Mouse (Mus musculus) CD4-positive helper T cell, adult 2 months (primary cell): ENCODE results near the gene Gm42674.
A peak's percentile ranks its signal among the peaks of the same experiment; 100 is the strongest.

ENCODE experiments used
- DNase-seq: peaks from one replicate; pipeline ENCODE4 v3.0.0-alpha.2; 2012; ENCODE audit warnings: low read depth, missing footprints, low spot score

Gene Gm42674

DNA sequence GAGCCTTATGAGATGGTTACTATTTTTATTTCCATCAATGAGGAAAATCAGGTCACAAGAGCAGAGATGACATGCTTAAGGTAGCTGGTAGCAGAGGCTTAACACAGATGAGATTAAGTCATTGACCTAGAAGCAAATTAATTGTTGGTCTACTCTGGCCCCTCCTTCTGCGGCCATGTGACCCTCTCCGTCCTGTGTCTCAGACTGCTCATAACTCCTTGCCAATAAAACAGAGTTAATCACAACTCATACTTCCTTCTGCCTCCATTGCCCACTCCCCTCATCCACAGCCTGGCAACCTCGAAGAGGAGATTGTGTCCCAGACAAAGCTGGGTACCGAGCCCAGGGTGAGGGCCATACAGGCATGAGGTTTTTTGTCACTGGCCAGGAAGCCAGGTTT, 3.5 kb upstream of the Gm42674 start:
- DNase-seq: no peak

DNA sequence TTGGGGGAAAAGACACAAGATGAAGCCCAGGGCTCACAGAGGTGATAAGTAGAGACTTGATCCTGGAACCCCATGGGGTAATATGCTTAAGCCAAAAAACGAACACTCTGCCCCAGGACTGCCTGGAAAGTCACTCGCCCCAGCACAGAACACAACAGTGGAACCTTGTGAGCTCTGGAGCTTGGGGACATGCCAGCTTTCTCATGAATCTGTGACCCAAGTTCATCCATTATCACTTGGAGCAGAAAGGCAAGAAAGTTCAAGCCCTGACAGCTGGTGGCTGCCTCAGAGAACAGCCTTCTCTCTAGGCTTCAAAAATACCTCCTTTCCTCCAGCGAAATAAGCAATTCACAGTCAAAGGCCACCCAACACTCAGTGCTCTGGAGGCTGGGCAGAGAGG, 2.3 kb upstream of the Gm42674 start:
- no peak for DNase-seq

DNA sequence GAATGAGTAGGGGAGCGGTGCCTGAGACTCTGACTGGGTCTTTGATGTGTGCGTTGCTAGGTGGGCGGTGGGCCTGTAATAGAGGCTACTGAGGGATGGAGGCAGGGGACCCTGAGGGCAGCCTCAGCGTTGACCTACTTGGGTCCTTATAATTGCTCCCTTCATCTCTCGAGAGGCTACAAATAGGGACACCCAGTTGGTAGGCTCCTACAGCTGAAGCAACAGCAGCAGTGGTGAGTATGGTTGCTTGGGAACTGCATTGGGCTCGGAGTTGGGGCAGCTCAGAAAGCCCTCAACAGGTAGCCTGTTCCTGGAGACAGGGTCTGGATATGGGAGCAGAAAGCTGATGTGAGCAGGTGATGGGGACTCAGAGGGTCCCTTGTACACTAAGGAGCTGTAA, 1.7 kb upstream of the Gm42674 start:
- DNase-seq: no peak

DNA sequence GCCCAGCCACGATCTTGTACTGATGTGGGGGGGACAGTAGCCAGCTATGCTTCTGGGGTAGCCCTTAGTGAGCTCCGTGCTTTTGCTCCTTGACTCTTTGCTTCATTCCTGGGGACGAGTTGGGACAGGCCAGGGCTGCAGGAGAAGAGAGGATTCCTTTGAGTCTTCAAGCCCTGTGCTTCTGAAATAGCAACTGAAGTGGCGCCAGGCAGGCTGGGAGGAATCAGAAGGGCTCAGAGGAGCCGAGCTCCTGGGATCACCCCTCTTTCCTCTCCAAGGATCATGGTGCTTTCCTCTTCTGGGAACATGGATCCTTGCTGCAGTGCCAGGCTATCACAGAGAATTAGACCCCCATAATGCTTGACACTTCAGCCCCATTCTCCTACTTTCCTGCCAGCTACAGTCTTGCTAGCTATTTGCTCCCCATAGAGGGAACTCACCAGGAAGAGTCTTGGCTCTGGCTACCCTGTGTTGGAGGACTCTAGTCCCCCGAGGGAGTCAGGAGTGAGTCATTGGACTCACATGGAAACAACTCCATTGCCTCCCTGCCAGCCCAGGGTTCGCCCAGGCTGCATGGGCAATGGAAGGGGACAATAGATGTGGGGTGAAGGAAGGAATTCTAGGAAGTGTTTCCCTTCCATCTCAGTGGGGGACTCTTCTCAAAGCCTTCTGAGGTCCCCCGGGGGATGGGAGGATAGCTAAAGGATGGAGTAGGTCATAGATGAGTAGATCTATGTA, 1.1 kb upstream of the Gm42674 start:
- DNase-seq: no peak

DNA sequence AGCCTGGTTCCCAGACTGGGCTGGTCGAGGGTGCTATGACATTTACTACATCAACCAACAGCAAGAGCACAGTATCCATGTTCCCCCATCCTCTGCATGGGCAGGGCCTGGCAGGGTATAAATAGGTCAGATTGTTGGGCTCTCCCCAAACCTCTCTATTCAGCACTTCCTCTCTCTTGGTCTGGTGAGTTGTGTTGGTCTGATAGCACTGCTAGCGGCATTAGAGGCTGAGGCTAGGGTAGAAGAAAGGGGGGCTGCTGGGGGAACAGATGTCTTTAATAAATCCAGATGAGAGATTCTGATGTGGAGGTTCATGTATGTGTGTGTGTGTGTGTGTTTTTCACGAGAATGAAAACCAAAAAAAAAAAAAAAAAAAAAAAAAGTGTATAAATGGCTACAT, 1.9 kb downstream of the Gm42674 start, which contains the start of gene S100a4:
S100a4 (plus strand) TSS at position 149 of the 400 bp plus-strand sequence.
- peak; percentile 43 for DNase-seq

DNA sequence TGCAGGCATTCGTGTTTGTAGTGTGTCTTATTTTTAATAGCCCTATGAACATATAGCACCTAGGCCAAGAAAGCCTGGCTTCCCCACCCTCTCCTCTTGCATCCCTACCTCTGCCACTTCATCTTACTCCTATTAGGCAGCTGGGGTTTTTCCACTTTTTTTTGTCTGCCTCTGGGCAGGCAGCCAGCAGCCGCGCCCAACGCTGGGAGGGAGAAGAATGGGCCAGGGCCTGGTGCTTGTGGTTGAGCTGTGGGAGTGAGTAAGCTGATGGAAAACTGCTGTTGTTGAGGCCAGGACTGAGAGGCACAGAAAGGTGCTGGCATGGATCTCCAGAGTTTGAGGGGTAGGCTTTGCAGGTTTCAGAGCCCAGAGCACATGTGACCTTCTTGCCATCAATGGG, 2.7 kb downstream of the Gm42674 start:
- DNase-seq: peak; percentile 57

DNA sequence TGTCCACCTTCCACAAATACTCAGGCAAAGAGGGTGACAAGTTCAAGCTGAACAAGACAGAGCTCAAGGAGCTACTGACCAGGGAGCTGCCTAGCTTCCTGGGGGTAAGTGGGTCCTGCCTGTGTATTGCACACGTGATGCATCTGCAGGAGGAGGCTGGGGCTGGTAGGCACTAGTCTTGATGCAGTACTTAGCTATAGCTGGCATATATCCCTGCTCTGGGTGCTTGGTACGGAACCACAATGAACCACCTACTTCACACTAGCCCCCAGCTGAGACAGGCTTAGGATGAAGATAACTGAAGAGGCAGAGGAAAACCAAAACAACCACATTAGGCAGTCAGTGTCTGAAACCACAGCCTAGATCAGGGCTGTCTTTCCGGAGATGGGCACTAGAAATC, 3.3 kb downstream of the Gm42674 start:
- DNase-seq: peak; percentile 69

DNA sequence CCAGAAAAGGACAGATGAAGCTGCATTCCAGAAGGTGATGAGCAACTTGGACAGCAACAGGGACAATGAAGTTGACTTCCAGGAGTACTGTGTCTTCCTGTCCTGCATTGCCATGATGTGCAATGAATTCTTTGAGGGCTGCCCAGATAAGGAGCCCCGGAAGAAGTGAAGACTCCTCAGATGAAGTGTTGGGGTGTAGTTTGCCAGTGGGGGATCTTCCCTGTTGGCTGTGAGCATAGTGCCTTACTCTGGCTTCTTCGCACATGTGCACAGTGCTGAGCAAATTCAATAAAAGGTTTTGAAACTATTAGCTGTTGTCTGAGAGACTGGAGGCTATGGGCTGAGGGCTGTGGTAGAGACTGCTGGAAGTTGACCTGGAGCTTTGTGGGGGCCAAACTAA, 4.0 kb downstream of the Gm42674 start:
- no peak for DNase-seq

DNA sequence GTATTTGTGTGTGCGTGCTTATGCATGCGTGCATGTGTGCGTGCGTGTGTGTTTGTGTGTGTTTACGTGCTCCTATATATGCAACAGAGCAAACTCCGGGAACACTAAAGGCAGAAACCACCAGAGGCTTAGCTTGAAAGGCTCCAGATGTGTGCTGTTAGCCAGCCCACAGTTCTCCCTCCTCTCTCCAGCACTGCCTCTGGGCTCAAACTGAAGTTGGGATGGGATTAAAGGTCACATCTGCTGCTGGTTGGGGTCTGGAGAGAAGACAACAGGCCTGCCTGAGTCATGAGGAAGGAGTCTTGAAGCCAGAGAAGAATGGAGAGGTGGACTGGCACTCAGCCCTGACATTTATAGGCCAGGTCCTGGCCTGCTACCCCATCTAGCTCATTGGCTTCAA, 4.5 kb downstream of the Gm42674 start:
- DNase-seq: no peak

DNA sequence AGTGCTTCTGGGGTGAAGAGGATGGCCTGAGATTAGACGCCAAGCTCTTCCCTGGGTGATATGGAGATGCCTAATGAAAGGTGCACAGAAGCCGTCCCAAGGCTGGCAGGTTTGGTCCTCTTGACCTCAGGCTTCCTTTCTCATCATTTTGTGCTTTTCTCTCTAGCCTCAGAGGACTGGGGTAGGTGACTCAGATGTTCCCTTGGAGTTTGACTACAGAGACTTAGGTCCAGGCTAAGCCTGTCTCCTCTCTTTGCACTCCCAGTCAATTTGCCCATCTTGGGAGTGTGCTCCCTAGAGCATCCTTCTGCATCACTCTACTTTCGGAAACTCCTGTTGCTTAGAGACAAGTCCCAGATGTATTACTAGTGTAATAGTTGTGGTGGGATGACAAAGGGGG, 5.7 kb downstream of the Gm42674 start:
- no peak for DNase-seq

DNA sequence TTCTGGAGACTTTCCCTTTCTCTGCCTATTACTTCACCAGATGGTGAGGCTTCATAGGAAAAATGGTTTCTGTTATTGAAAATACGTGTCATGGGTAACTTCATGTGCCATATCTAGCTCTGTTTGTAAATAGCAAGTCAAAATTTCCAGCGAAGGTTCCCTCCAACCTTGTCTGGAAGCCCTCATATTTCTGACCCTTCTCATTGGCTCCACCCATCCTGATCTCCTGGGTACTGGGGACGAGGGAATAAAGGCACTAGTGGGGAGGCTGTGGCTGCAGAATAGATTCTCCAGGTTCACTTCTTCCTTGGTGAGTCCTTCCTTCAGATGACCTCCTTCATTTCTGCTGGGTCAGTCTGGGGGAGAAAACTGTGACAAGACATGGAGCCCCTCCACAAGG, 6.5 kb downstream of the Gm42674 start, which contains the start of gene S100a5:
S100a5 (plus strand) TSS at position 301 of the 400 bp plus-strand sequence.
- no peak for DNase-seq

DNA sequence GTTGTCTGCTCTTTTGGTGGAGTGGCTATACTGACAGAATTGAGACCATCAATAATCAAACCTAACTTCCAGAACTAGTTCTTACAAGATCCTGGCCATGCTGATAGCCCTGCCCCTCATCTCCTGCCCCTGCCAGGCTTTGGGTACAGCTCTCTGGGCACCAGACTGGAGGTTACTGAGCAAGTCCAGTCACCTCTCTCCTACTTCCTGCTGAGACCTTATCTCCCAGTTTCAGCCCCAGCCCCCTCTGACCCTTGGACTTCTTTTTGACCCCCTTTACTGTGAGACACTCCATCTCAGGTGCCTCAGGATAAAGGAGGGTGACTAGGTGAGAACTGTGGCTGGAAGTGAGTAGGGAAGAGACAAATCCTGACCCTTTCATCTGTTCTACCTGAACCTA, 7.4 kb downstream of the Gm42674 start:
- no peak for DNase-seq

DNA sequence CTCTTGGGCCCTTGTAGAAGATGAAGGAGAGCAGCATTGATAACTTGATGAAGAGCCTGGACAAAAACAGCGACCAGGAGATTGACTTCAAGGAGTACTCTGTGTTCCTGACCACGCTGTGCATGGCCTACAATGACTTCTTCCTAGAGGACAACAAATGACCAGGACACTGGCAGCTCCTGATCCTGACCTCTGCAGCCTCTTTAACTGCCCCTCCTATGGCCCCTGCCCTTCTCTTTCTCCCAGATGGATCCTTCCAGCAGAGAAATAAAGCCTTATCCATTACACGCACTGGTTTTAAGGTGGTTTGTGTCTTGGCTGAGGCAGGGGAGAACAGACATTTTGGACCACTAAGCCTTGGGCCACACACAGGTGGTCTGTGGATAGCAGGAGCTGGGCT, 9.8 kb downstream of the Gm42674 start:
- no peak for DNase-seq

DNA sequence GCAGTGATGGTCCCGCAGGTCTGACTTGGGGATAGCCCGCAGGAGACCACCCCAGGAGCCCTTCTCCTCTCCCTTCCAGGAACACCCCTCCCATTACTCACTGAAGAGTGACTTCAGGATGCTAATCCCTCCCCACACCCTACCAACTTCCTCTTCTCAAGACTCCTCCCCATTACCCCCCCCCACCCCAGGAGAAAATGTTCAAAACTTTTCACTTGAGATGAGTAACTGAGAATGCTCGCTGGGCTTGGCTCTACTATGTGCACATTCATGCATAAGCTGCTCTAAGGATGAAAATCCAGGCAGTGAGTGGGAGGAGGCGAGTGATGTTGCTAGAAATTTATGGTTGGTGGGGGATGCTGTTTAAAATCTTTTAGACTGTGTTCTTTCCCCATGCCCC, 10.4 kb downstream of the Gm42674 start:
- DNase-seq: peak; percentile 55

DNA sequence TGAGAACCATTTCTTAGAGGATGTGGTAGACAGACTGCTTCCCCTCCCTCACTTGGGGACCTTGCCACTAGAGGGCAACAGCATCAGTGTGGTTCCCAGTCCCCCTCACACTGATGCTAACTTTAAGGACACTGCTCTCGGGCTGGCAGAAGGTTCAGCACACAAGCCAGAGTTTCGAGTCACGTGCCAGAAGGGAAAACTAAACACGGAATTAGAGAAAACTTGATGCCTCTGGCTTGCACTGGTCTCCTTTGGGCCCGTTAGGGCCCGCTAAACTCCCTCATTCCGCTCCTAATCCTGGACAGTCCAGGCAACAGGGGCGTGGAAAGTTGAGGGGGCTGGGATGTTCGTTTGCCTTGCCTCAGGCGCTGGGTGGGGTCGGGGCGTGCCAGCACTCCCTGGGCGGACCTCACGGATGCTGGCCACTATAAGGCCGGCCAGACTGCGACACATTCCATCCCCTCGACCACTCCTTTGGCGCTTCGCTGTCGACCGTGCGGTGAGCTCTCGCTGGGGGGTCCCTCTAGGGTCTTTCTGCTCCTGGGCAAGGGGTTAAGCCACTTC, 11.1 kb downstream of the Gm42674 start, which contains the start of gene S100a6:
S100a6 (plus strand) TSS at position 155 of the 564 bp plus-strand sequence.
- DNase-seq: peak; percentile 86

DNA sequence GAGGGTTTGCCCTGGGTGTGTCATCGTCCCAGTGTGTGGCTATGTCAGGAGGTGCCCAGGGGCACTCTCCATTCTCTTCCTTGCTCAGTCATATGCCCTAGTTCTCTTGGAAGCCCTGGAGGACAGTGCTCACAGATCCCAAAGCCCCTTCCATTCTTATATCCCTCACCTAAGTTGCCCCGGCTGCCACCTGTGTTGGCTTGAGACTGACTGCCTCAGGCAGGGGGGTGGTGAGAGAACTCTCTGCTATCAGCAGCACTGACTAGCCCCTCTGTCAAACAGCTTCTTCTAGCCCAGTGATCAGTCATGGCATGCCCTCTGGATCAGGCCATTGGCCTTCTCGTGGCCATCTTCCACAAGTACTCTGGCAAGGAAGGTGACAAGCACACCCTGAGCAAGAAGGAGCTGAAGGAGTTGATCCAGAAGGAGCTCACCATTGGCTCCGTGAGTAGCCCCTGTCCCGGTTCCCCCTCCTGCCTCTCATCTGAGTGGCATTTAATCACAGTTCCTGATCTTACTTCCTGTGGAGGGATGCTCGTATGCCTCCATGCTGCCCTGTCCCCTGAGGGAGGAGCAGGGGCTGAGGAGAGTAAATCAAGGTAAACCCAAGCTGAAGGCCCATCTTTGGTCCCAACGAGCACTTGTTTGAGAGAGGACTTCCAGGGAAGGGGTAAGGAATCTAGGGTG, 11.9 kb downstream of the Gm42674 start:
- DNase-seq: peak; percentile 17

DNA sequence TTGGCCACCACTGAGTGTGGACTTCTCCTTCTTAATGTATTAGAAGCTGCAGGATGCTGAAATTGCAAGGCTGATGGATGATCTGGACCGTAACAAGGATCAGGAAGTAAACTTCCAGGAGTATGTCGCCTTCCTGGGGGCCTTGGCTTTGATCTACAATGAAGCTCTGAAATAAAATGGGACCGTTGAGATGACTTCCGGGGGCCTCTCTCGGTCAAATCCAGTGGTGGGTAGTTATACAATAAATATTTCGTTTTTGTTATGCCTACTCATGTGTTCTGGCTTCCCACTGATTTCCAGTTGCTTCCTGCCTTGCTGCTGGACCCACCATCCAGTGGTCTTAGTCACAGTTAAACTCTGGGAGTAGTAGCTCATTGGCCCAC, 12.4 kb downstream of the Gm42674 start:
- DNase-seq: no peak

DNA sequence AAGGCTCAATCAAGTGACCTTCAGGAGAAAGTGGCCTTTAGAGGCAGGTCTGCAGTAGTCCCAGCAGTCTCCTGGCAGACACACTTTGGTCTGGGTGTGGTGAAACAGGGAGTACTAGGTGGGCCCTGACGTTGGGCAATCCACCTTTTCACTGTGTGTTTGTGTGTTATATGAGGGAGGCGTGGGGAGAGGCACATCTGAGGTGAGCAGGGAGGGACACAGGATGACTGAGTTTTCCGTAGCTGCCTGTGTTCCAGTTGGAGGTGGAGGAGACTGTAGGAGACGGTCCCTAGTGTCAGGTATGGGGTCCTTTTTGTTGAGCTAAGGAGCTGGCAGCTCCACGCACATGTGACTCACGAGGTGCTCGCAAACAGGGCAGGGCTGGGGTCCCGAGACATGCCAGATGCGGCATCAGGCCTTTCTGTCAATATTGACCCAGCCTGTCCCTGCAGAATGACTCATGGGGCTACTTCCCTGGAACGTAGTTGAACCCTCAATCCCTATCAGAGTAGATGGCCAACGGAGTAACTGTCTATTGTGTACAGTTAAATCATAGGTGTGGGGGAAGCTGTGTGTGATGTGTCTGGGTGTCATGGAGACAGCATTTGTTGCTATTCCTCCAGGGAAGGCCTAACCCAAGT, 13.0 kb downstream of the Gm42674 start:
- DNase-seq: no peak

DNA sequence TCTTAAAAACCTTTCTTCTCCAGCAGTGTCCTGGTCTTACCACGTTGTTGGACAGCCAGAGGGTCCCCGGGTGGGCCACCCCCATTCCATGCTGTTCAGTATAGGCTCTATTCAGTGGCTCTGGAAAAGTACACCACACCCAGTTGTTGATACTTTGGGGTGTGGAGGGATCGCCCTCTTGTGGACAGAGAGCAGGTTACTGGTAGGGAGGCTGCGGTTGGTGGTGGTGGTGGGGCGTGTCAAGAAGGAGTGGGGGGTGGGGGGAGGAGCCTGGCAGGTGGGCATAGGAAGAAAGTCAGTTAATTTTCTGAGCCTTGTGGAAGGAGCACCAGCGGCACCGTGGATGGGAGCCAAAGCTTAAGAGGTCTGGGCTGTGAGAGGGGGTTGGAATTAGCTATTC, 13.7 kb downstream of the Gm42674 start:
- DNase-seq: peak; percentile 84

DNA sequence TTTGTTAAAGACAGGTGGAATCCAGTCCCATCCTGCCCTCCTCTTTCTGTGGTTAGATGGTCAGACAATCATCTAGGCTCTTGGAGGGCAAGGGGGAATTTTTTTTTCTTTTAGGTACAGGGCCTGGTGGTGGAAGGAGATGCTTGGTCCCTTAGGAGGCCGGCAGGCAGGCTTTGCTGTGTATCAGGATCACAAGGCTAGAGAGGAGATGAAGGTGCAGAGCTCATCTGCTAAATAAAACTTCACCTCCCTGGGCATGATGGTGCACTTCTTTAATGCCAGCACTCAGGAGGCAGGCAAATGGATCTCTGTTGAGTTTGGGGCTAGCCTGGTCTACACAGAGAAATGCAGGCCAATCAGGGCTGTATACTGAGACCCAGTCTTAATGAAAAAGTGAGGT, 14.2 kb downstream of the Gm42674 start:
- no peak for DNase-seq

DNA sequence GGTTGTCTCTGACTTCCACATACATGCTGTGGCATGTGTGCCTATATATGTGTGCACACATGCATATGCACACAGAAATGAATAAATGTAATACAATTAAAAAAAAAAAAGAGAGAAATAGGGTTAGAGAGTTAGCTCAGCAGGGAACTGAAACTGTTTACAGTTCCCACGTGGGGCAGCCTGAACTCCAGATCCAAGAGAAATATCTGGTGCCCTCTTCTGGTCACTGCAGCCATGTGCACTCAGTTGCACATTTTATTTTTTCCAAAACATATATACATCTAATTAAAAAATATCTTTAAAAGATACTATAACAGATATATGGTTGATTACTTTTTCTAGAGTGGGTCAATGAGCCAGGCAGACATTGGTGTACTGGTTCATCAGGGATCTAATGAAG, 15.9 kb downstream of the Gm42674 start:
- DNase-seq: peak; percentile 30

DNA sequence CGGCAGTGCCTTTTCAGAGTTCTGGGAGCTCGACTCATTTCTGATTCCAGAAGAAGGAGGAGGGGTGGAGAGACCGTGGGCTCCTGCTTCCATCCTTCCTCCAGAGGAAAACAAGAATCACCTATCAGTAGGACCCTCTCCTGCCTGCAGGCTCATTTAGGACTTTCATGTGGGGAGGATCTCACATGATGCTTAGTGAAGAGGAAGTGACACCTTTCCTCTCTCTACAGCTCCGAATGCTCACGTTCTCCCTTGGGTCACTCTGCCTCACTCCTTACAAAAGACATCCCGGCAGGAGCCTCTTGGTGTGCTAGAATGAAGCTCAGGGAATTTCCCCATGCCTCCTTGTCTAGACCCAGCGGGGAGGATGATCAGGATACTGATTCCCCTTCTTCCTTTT, 19.8 kb downstream of the Gm42674 start:
- DNase-seq: no peak
